Mouse (Mus musculus): ENCODE measurements around the gene Cldn5. TPM values are rescaled to one million over a fixed set of nuclear protein-coding genes. Genes with fewer than 3 reads are reported as not detected.

Gene Cldn5
- polyA plus RNA-seq (2015; fragmentation: Nextera tagmentation; extraction: Ambion mirVana) = 400 and 432 TPM in 2 replicates

GRCm38 (mm10) chr16:18776556-18777100 is at the start of gene Cldn5:
TSS of gene Cldn5 (plus strand) at chr16:18776847.
- no peaks in the 10 kb centered on the region for H3K36me3 ChIP-seq (ENCODE audit: insufficient read depth, low read length)
- peak within 1 kb of the TSS; percentile 90 for H3K27ac ChIP-seq (ENCODE audit: low read length)
- TF ChIP-seq CTCF (IDR thresholded peaks at IDR 0.05) = no peak
- TF ChIP-seq EP300 (IDR thresholded peaks at IDR 0.05) = no peak; the same call in 1 of the 2 replicates
- peak within 1 kb of the TSS; percentile 53 for H3K4me3 ChIP-seq (ENCODE audit: low read depth, low read length)
- peak within 1 kb of the TSS; percentile 73 for H3K9ac ChIP-seq (replicated peaks; ENCODE audit: low read depth)
- H3K27me3 ChIP-seq (replicated peaks; ENCODE audit: insufficient read depth, low read length) = 0 out of 2 replicates have a peak, but pooled peaks cover 14% of the 10 kb centered on the region
- 17% methylated on average over 19 of the region's 19 CpGs for WGBS
- H3K4me1 ChIP-seq (ENCODE audit: insufficient read depth, low read depth, low read length) = no peaks in the 10 kb centered on the region
- H3K9me3 ChIP-seq (ENCODE audit: low read length) = no peaks in the 10 kb centered on the region
- peak; percentile 75 for DNase-seq (ENCODE audit: low spot score)
- peak; percentile 86 for ATAC-seq
- H3K4me2 ChIP-seq (replicated peaks; ENCODE audit: low read depth, low read length) = peak within 1 kb of the TSS; percentile 61

GRCm38 (mm10) chr16:18727536-18728499 is 48.8 kb upstream of the Cldn5 start:
- H3K4me2 ChIP-seq (replicated peaks; ENCODE audit: low read depth, low read length) = no peak overlapping the region
- no peaks in the 10 kb centered on the region for H3K27me3 ChIP-seq (replicated peaks; ENCODE audit: insufficient read depth, low read length)
- no peak overlapping the region for H3K4me3 ChIP-seq (ENCODE audit: low read depth, low read length)
- WGBS = 62% methylated on average over 10 of the region's 10 CpGs
- H3K9me3 ChIP-seq (ENCODE audit: low read length) = no peaks in the 10 kb centered on the region
- ATAC-seq (no peak), DNase-seq (ENCODE audit: low spot score) (no peak)
- H3K9ac ChIP-seq (replicated peaks; ENCODE audit: low read depth) = no peak overlapping the region
- peaks cover 9% of the 10 kb centered on the region; the same call in 1 of the 2 replicates for H3K4me1 ChIP-seq (ENCODE audit: insufficient read depth, low read depth, low read length)
- H3K36me3 ChIP-seq (ENCODE audit: insufficient read depth, low read length) = no peaks in the 10 kb centered on the region
- H3K27ac ChIP-seq (ENCODE audit: low read length) = no peak overlapping the region
- TF ChIP-seq CTCF (IDR thresholded peaks at IDR 0.05) (no peak), EP300 (IDR thresholded peaks at IDR 0.05) (no peak)

- Histone ChIP-seq H3K4me2 (replicated peaks; ENCODE audit: low read depth, low read length) (no peak overlapping the region), H3K9ac (replicated peaks; ENCODE audit: low read depth) (no peak overlapping the region), H3K27me3 (replicated peaks; ENCODE audit: insufficient read depth, low read length) (no peaks in the 10 kb centered on the region), H3K9me3 (ENCODE audit: low read length) (no peaks in the 10 kb centered on the region), H3K36me3 (ENCODE audit: insufficient read depth, low read length) (no peaks in the 10 kb centered on the region), H3K4me1 (ENCODE audit: insufficient read depth, low read depth, low read length) (peaks cover 4% of the 10 kb centered on the region; the same call in 1 of the 2 replicates), H3K4me3 (ENCODE audit: low read depth, low read length) (no peak overlapping the region), H3K27ac (ENCODE audit: low read length) (peak overlapping the region; percentile 26; the same call in 1 of the 2 replicates)
- ATAC-seq (no peak), DNase-seq (ENCODE audit: low spot score) (no peak)
- 55% methylated on average over 5 of the region's 5 CpGs for WGBS
- TF ChIP-seq CTCF (IDR thresholded peaks at IDR 0.05) = peak; percentile 15; the same call in 1 of the 2 replicates
- TF ChIP-seq EP300 (IDR thresholded peaks at IDR 0.05) = no peak
Measured at GRCm38 (mm10) chr16:18729185-18729584, 47.5 kb upstream of the Cldn5 start.

- Histone ChIP-seq H3K9ac (replicated peaks; ENCODE audit: low read depth) (no peak overlapping the region), H3K27ac (ENCODE audit: low read length) (peak overlapping the region; percentile 43; the same call in 1 of the 2 replicates), H3K27me3 (replicated peaks; ENCODE audit: insufficient read depth, low read length) (no peaks in the 10 kb centered on the region), H3K9me3 (ENCODE audit: low read length) (no peaks in the 10 kb centered on the region), H3K36me3 (ENCODE audit: insufficient read depth, low read length) (no peaks in the 10 kb centered on the region), H3K4me1 (ENCODE audit: insufficient read depth, low read depth, low read length) (peaks cover 4% of the 10 kb centered on the region; the same call in 1 of the 2 replicates), H3K4me3 (ENCODE audit: low read depth, low read length) (no peak overlapping the region), H3K4me2 (replicated peaks; ENCODE audit: low read depth, low read length) (no peak overlapping the region)
- ATAC-seq (no peak), DNase-seq (ENCODE audit: low spot score) (peak; percentile 34)
- TF ChIP-seq CTCF (IDR thresholded peaks at IDR 0.05) (no peak), EP300 (IDR thresholded peaks at IDR 0.05) (no peak)
- WGBS = 35% methylated on average over 3 of the region's 3 CpGs
Measured at GRCm38 (mm10) chr16:18730640-18731039, 46.0 kb upstream of the Cldn5 start.

- 34% methylated on average over 20 of the region's 20 CpGs for WGBS
- Histone ChIP-seq H3K27me3 (replicated peaks; ENCODE audit: insufficient read depth, low read length) (no peaks in the 10 kb centered on the region), H3K9ac (replicated peaks; ENCODE audit: low read depth) (no peak overlapping the region), H3K36me3 (ENCODE audit: insufficient read depth, low read length) (no peaks in the 10 kb centered on the region), H3K4me3 (ENCODE audit: low read depth, low read length) (no peak overlapping the region), H3K4me1 (ENCODE audit: insufficient read depth, low read depth, low read length) (peaks cover 4% of the 10 kb centered on the region; the same call in 1 of the 2 replicates), H3K9me3 (ENCODE audit: low read length) (no peaks in the 10 kb centered on the region), H3K27ac (ENCODE audit: low read length) (peak overlapping the region; percentile 66), H3K4me2 (replicated peaks; ENCODE audit: low read depth, low read length) (peak overlapping the region; percentile 27; the same call in 1 of the 2 replicates)
- ATAC-seq (peak; percentile 92), DNase-seq (ENCODE audit: low spot score) (peak; percentile 85)
- TF ChIP-seq CTCF (IDR thresholded peaks at IDR 0.05) (no peak), EP300 (IDR thresholded peaks at IDR 0.05) (peak; percentile 99)
Measured at GRCm38 (mm10) chr16:18733100-18733956, 43.3 kb upstream of the Cldn5 start.

Measured in lung, postnatal 0 days (tissue).